ENCODE assay signal across 19 mouse cellular contexts in genomic region chr13:43939375-43939774, GRCm38 (mm10).
A peak's percentile ranks its signal among the peaks of the same experiment; 100 is the strongest.
DNase-seq lines count a peak whose midpoint lies in the region; ATAC-seq lines count a peak whose summit lies in the region.
"Had no signal": no experiment of that assay in that cellular context is flagged by ENCODE, and none has a peak within 500 bp of the region (broad histone marks: within the 10 kb centered on the region; RNA-seq: fewer than 3 reads in every experiment).

No protein-coding gene starts in this region.

- no peaks in the 10 kb centered on the region for H3K36me3 ChIP-seq in midbrain, embryonic 16.5 days (ENCODE audit: control insufficient read depth, insufficient read depth, low read length)
- no peaks in the 10 kb centered on the region for H3K36me3 ChIP-seq in kidney, embryonic 15.5 days
- H3K36me3 ChIP-seq: neural tube, embryonic 15.5 days had no signal

- intact Hi-C loops in left cerebral cortex, postnatal 14 days (cut with DNase I): no loop called here

- peaks cover 13% of the 10 kb centered on the region for H3K4me1 ChIP-seq in midbrain, embryonic 16.5 days (ENCODE audit: control insufficient read depth, insufficient read depth, low read length)
- peaks cover 5% of the 10 kb centered on the region; the same call in 1 of the 2 replicates for H3K4me1 ChIP-seq in kidney, embryonic 15.5 days
- H3K4me1 ChIP-seq: megakaryocyte, embryonic 14.5 days had no signal

- no peaks in the 10 kb centered on the region for H3K27me3 ChIP-seq in midbrain, embryonic 16.5 days (ENCODE audit: control insufficient read depth, insufficient read depth, low read depth, low read length)
- H3K27me3 ChIP-seq in kidney, embryonic 15.5 days: 0 out of 2 replicates have a peak, but pooled peaks cover 6% of the 10 kb centered on the region
- H3K27me3 ChIP-seq: neural tube, embryonic 15.5 days; Patski had no signal

- WGBS in midbrain, embryonic 16.5 days: 11% methylated on average over 4 of the region's 4 CpGs
- 60% methylated on average over 4 of the region's 4 CpGs for WGBS in kidney, embryonic 15.5 days

- ATAC-seq in frontal cortex, adult (ENCODE audit: low TSS enrichment): peak; percentile 62; the same call in 1 of the 2 replicates
- peak; percentile 70; the same call in 1 of the 2 replicates for ATAC-seq in midbrain, embryonic 16.5 days
- ATAC-seq in kidney, embryonic 15.5 days (replicated peaks; ENCODE audit: low FRiP score): no peak
- ATAC-seq: liver, postnatal 0 days; Patski had no signal

- no peak overlapping the region for H3K4me2 ChIP-seq in midbrain, embryonic 16.5 days (ENCODE audit: low read length)
- H3K4me2 ChIP-seq in kidney, embryonic 15.5 days: no peak overlapping the region
- H3K4me2 ChIP-seq: neural tube, embryonic 15.5 days had no signal

- no peak overlapping the region for H3K4me3 ChIP-seq in midbrain, embryonic 16.5 days (ENCODE audit: low read depth, low read length)
- no peak overlapping the region for H3K4me3 ChIP-seq in kidney, embryonic 15.5 days (replicated peaks)
- H3K4me3 ChIP-seq: megakaryocyte, embryonic 14.5 days; myocyte; neural tube, embryonic 15.5 days had no signal

- no peaks in the 10 kb centered on the region for H3K9me3 ChIP-seq in midbrain, embryonic 16.5 days (replicated peaks; ENCODE audit: control insufficient read depth, low read length, poor library complexity, severe bottlenecking)
- H3K9me3 ChIP-seq in kidney, embryonic 15.5 days (replicated peaks): no peaks in the 10 kb centered on the region
- H3K9me3 ChIP-seq: neural tube, embryonic 15.5 days had no signal

- H3K9ac ChIP-seq in midbrain, embryonic 16.5 days (ENCODE audit: low read depth, low read length): no peak overlapping the region
- H3K9ac ChIP-seq in kidney, embryonic 15.5 days: no peak overlapping the region
- H3K9ac ChIP-seq: liver, postnatal 0 days; neural tube, embryonic 15.5 days had no signal

- no peak for DNase-seq in frontal cortex, postnatal 25 days (ENCODE audit: low spot score in 2 of 2)
- peak; percentile 33 to 35 for DNase-seq in left cerebral cortex, postnatal 14 days (ENCODE audit: low spot score in 2 of 2)
- no peak for DNase-seq in left cerebral cortex, adult 18-20 months (ENCODE audit: low spot score in 2 of 2)
- DNase-seq in brain, embryonic 18.5 days (ENCODE audit: low read depth, low spot score): peak; percentile 30
- DNase-seq: adrenal gland, postnatal 36 days; cerebellum, adult 9-11 months; gastrocnemius, postnatal 25 days; kidney, adult 9 months; liver; liver, postnatal 0 days; lung, postnatal 14 days; thymus, adult 18-20 months had no signal

- H3K27ac ChIP-seq in midbrain, embryonic 16.5 days (ENCODE audit: low read length): no peak overlapping the region
- H3K27ac ChIP-seq in kidney, embryonic 15.5 days: no peak overlapping the region
- H3K27ac ChIP-seq: neural tube, embryonic 15.5 days had no signal

Comparison
In these comparisons a context has a peak if more than half of its experiments do, and no peak if none do; other contexts are left out.
1. DNase-seq: peak in left cerebral cortex, postnatal 14 days (2 of 2) and brain, embryonic 18.5 days (single experiment); none in frontal cortex, postnatal 25 days (0 of 2) and left cerebral cortex, adult 18-20 months (0 of 2).